Mouse (Mus musculus) forebrain, embryonic 13.5 days (tissue): ENCODE data around the gene Prdm15. TPM values are rescaled to one million over a fixed set of nuclear protein-coding genes. Genes with fewer than 3 reads are reported as not detected.

Experiments used
- ATAC-seq: fragments of 200-750 bp; cut with Nextera tagmentation; 2 replicates; pipeline ENCODE4 v1.8.0; 2017
- H3K27ac ChIP-seq: fragments of 300-500 bp; sonication (generic); 2 replicates; pipeline ENCODE4 v1.5.1; 2015; ENCODE audit warnings: inconsistent platforms, mild to moderate bottlenecking, moderate library complexity
- H3K27me3 ChIP-seq: fragments of 300-500 bp; sonication (generic); 2 replicates; pipeline ENCODE4 v1.6.1; 2015; ENCODE audit warnings: mild to moderate bottlenecking, inconsistent platforms
- H3K36me3 ChIP-seq: fragments of 300-500 bp; sonication (generic); 2 replicates; pipeline ENCODE4 v1.6.1; 2015; ENCODE audit warnings: mild to moderate bottlenecking, inconsistent platforms; ENCODE audit not compliant: poor library complexity, severe bottlenecking
- H3K4me1 ChIP-seq: fragments of 300-500 bp; sonication (generic); 2 replicates; pipeline ENCODE4 v1.6.1; 2015; ENCODE audit warnings: inconsistent platforms
- H3K4me2 ChIP-seq: fragments of 300-500 bp; sonication (generic); 2 replicates; pipeline ENCODE4 v1.6.1; 2015; ENCODE audit warnings: inconsistent platforms, mild to moderate bottlenecking, moderate library complexity
- H3K4me3 ChIP-seq: fragments of 300-500 bp; sonication (generic); 2 replicates; pipeline ENCODE4 v1.5.1; 2015; ENCODE audit warnings: mild to moderate bottlenecking, inconsistent platforms
- H3K9ac ChIP-seq: fragments of 300-500 bp; sonication (generic); 2 replicates; pipeline ENCODE4 v1.6.1; 2015; ENCODE audit warnings: mild to moderate bottlenecking, inconsistent platforms
- H3K9me3 ChIP-seq: fragments of 300-500 bp; sonication (generic); replicated peaks from 2 replicates; pipeline ENCODE4 v1.6.1; 2016; ENCODE audit warnings: inconsistent platforms
- WGBS: fragments of 180-500 bp; shearing (Covaris S2); methylation state at CpG from one replicate; pipeline ENCODE4 v1.1.7; 2015; 5-methylcytosine and 5-hydroxymethylcytosine counted together
- polyA plus RNA-seq: library from polyadenylated mRNA; unstranded; fragments of >200 nt; fragmentation: Nextera tagmentation; extraction: Ambion mirVana; gene quantifications from 2 replicates; pipeline ENCODE4 v1.2.1, GENCODE M21; 2015

Prdm15 gene
- polyA plus RNA-seq, 1 experiment from 2014 or later: 16.8 TPM

DNA sequence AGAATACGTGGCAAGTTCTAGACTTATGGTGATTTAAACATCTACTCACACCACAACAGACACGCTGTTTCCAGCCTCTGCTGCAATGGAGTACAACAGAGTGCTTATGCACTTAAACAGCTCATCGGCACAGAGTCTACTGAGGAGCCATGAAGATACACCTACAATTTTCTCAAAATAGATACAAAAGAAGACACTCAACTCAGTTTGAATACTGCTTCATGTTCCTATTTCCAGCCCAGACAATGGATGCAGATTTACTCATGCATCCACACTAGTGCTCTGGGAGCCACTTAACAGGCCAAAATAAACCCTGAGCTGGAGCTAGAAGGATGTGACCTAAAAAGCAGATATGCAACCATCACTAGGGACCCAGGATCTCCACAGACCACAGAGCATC is 42.8 kb downstream of the Prdm15 start:
- Histone ChIP-seq H3K27ac (no peak overlapping the region), H3K36me3 (peaks cover 98% of the 10 kb centered on the region), H3K9me3 (no peaks in the 10 kb centered on the region), H3K4me2 (no peak overlapping the region), H3K9ac (no peak overlapping the region), H3K4me3 (no peak overlapping the region), H3K4me1 (no peaks in the 10 kb centered on the region), H3K27me3 (no peaks in the 10 kb centered on the region)
- ATAC-seq: no peak
- WGBS: 96% methylated on average over 3 of the region's 3 CpGs

DNA sequence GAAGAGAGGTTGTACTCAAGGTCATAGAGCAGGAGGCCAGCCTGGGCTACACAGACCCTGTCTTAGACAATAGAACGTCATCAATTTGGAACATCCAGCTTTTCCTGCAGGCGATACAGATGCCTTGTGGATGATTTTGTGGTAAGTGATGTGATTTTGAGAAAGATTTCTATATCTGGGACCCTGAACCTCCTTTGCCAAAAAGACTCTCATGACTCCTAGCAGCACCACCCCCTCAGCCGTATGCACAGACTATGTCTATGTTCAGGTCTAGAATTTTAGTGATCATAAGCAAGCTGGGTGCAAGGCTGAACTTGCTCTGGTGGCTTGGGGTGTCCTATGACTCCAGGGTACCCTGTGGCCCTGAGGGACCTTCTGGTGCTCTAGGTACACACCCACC is 46.0 kb downstream of the Prdm15 start:
- 87% methylated on average over 3 of the region's 3 CpGs for WGBS
- Histone ChIP-seq H3K36me3 (peaks cover 96% of the 10 kb centered on the region), H3K9me3 (no peaks in the 10 kb centered on the region), H3K4me3 (no peak overlapping the region), H3K27ac (no peak overlapping the region), H3K4me1 (no peaks in the 10 kb centered on the region), H3K27me3 (no peaks in the 10 kb centered on the region), H3K9ac (no peak overlapping the region), H3K4me2 (no peak overlapping the region)
- no peak; the same call in 1 of the 2 replicates for ATAC-seq

DNA sequence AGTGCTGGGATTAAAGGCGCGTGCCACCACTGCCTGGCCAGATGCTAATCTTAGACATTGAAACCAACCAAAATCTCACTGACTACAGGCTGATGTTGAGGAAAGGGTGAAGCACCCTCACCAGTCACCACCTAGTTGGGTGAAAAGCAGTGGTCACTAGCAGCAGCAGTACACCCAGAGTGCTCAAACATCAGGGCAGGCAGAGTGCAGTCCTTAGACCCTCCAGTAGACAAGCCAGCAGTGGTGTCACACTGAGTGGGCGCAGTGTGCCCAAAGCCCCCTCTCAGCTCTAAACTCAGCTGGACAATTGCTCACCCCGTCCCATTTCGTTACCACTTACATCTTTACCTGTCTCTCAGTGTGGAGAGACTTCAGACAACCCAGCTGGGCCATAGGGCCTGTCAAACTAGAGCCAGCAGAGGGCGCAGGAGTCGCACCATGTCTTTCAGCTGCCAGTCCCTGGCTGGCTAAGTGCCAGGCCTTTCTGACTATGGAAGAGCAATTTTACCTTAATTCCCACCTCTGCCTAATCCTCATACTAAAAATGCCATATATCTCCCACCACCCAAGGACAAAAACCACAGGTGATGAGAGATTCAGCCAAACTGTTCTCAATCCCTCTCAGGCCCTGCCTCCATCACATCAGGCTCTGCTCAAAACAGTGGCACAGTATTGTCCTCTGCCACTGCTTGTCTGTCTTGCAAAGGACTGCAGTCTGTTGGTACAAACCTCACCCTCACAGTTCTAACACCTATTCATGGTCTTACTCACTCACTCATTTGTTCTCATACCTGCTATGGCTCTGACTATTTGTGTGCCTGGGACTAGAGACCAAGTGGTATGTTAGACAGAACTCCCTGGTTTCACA is 46.7 kb downstream of the Prdm15 start:
- ATAC-seq: peak; percentile 68
- Histone ChIP-seq H3K4me1 (no peaks in the 10 kb centered on the region), H3K27me3 (no peaks in the 10 kb centered on the region), H3K9ac (no peak overlapping the region), H3K27ac (no peak overlapping the region), H3K36me3 (peaks cover 96% of the 10 kb centered on the region), H3K9me3 (no peaks in the 10 kb centered on the region), H3K4me3 (no peak overlapping the region), H3K4me2 (no peak overlapping the region)
- 75% methylated on average over 7 of the region's 7 CpGs for WGBS

DNA sequence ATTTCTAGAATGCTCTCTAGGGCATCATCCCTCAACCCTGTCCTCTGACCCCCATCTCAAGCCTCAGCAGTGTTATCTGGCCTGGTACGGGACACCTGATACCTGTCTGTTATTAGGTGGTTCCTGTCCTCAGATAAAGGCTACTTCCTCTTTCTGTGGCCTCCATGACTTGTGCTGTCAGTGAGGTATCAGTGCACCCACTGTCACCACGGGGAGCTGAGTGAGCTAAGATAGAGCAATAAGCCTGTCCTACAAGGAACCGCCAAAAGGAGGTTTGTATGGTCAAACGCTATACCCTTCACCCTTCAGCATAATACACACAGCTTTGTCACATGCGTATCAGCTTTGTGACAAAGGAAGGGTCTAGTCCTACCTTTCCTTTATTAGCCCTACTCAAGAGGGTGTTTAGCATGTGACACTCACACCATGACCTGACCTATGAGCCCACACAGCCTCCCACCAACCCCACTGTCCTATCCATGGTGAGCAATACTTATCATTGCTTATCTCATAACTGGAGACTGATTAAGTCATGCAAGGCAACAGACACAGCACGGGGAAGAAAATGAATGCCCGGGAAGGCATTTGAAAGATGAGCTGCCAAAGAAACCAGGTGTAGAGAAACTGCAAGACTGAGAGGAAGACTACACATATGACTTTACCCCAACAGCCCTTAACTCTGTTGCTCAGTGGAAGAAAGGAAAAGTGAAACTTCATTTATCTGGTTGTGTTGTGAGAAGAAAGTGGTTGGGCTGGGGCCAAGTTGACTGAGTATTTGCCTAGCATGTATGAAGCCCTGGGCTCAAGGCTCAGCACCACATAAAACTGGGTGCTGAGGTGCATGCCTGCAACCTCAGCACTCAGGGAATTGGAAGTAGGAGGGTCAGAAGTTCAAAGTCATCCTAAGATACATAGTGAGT is 53.4 kb downstream of the Prdm15 start:
- Histone ChIP-seq H3K27ac (no peak overlapping the region), H3K4me3 (no peak overlapping the region), H3K4me1 (no peaks in the 10 kb centered on the region), H3K4me2 (no peak overlapping the region), H3K9me3 (no peaks in the 10 kb centered on the region), H3K36me3 (peaks cover 96% of the 10 kb centered on the region), H3K9ac (no peak overlapping the region), H3K27me3 (no peaks in the 10 kb centered on the region)
- 95% methylated on average over 7 of the region's 7 CpGs for WGBS
- ATAC-seq: no peak

DNA sequence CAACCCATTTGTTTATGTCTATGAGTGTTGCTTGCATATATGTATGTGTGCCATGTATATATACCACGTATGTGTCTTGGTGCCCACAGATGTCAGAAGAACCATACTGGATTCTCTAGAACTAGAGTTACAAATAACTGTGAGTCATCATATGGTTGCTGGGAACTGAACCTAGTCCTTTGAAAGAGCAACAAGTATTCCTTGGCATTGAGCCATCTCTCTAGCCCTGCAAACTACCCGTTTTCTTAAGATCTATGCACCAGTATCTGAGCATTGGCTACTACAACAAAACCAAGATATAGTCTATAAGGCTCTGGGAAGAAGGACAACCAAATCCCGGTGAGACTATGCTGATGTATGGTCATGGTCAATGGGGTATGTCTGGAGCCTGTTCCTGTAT is 54.4 kb downstream of the Prdm15 start:
- no peak overlapping the region for H3K4me2 ChIP-seq
- H3K36me3 ChIP-seq: peaks cover 97% of the 10 kb centered on the region
- 85% methylated on average over 3 of the region's 3 CpGs for WGBS

DNA sequence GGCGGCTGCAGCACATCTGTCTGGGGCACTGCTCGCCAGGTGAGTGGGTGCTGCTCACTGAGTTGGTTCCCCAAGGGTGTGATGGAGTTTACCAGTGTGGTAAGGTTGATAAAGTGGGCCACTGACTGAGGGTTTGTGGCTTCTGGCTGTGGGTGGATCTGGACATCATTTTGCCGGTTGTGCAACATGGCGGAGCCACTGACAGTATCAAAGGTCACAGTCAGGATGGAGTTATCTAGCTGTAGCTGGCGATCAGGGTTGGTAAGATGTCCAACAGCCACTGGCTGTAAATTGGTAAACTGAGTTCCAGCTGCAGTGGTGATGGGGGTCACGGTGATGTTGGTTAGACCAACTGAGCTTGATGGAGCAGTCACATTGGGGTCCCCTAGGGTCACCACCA is 57.4 kb downstream of the Prdm15 start:
- 95% methylated on average over 6 of the region's 6 CpGs for WGBS
- no peak overlapping the region for H3K4me2 ChIP-seq
- no peak overlapping the region for H3K27ac ChIP-seq
- no peak overlapping the region for H3K4me3 ChIP-seq
- H3K9me3 ChIP-seq: no peaks in the 10 kb centered on the region
- no peaks in the 10 kb centered on the region for H3K27me3 ChIP-seq
- H3K4me1 ChIP-seq: no peaks in the 10 kb centered on the region
- no peak for ATAC-seq
- H3K36me3 ChIP-seq: peaks cover 77% of the 10 kb centered on the region
- no peak overlapping the region for H3K9ac ChIP-seq

More for the DNA sequence above, 54.4 kb downstream of the Prdm15 start:
- no peak for ATAC-seq
- Histone ChIP-seq H3K4me1 (no peaks in the 10 kb centered on the region), H3K9me3 (no peaks in the 10 kb centered on the region), H3K27ac (no peak overlapping the region), H3K4me3 (no peak overlapping the region), H3K27me3 (no peaks in the 10 kb centered on the region), H3K9ac (no peak overlapping the region)

DNA sequence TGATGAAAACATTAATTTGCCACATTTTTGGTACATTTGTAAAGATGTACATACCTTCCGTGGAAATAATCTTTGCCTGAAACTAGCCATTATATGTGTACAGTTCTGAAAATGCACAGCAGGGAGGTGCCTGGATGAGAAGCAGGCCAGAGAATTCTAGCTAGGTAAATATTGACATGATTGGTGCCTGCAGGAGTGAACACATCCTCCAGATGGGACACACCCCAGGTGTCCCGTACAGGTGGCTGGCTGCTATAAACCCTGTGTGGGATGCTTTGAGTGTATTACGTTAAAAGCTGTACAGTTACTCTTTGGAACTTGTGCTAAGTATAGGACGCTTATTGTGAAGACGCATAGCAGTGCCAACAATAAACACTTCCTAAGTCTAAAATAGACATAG is 68.6 kb downstream of the Prdm15 start:
- ATAC-seq: no peak
- 92% methylated on average over 5 of the region's 5 CpGs for WGBS

DNA sequence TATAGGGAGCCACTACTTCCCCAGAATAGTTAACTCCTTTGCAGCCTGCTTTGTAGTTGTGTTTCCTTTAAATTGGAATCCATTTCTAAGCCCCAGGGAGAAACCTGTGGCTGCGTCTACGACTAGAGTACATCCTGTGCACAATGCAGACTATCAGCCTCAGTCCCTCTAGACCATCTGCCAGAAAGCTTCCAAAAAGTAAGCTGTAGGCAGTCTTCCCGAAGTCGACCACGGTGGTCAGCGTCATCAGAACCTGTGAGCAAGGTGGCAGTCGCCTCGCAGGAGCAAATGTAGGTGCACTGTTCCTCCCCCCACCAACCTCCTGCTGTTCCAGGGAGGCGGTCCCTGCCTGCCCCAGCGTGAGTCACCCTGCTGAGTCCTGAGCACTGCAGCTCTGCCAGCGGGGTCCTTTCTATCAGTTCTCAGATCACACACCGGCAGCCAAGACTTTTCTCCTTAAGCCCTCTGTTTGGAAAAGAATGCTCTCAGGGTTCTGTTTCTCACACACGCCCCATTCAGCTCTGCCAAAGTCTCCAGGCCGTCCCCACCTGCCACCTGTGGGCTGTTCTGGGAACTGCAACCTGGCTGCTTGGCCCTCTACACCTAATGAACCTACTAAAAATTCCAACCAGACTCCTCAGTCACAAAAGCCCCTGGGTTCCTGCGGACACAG is 73.2 kb downstream of the Prdm15 start:
- ATAC-seq: peak; percentile 70
- Histone ChIP-seq H3K27ac (no peak overlapping the region), H3K27me3 (no peaks in the 10 kb centered on the region), H3K4me1 (no peaks in the 10 kb centered on the region), H3K4me3 (no peak overlapping the region), H3K4me2 (peak overlapping the region; percentile 43), H3K36me3 (no peaks in the 10 kb centered on the region), H3K9ac (no peak overlapping the region), H3K9me3 (no peaks in the 10 kb centered on the region)
- 29% methylated on average over 15 of the region's 15 CpGs for WGBS

More for the DNA sequence above, 68.6 kb downstream of the Prdm15 start:
- H3K27me3 ChIP-seq: no peaks in the 10 kb centered on the region
- no peak overlapping the region for H3K4me2 ChIP-seq
- H3K4me1 ChIP-seq: no peaks in the 10 kb centered on the region
- H3K27ac ChIP-seq: no peak overlapping the region
- no peak overlapping the region for H3K9ac ChIP-seq
- no peak overlapping the region for H3K4me3 ChIP-seq
- H3K9me3 ChIP-seq: no peaks in the 10 kb centered on the region
- no peaks in the 10 kb centered on the region for H3K36me3 ChIP-seq

DNA sequence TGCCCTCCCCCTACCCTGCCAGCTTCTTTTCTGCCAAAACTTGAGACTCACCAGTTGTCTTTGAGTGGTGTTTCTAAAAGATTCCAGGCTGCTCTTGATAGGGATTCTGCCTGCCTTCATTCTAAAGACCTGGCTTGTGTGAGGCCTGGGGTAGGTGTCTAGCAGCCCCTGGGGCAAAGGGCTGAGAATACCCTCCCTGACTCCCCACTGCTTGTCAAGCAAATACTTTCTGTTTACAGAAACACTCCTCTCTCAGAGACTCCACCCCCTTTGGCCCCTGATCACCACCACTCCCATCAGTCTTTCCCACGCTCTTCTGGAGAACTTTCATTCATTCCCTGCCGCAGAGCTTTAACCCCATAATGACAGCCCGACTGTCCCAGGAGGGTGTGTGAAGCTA is 85.1 kb downstream of the Prdm15 start:
- Histone ChIP-seq H3K27me3 (peaks cover 49% of the 10 kb centered on the region), H3K36me3 (no peaks in the 10 kb centered on the region), H3K4me2 (no peak overlapping the region), H3K9me3 (no peaks in the 10 kb centered on the region), H3K4me1 (peaks cover 12% of the 10 kb centered on the region), H3K27ac (no peak overlapping the region), H3K4me3 (no peak overlapping the region), H3K9ac (no peak overlapping the region)
- no peak for ATAC-seq
- WGBS: 23% methylated on average over 3 of the region's 3 CpGs

DNA sequence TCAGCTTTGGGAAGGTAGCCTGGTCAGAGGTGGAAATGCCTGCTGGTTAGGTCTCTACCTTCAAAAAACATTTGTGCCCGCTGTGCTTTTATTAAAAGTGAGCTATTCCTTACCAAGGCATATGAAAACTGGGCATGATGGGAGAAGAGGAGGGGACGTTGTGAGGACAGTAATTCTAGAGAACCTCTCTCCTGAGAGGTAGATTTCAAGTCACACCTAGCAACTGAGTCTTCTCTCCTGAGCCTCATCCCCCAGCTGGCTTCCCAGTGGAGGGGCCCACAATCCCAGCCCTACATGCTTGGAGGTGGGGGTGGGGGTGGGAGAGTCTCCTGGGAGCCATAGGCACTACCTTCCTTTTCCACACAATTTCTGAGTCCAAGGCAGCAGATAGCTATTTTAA is 87.0 kb downstream of the Prdm15 start:
- H3K4me3 ChIP-seq: no peak overlapping the region
- no peak overlapping the region for H3K27ac ChIP-seq
- no peaks in the 10 kb centered on the region for H3K9me3 ChIP-seq
- WGBS: 66% methylated on average over 2 of the region's 2 CpGs
- H3K36me3 ChIP-seq: no peaks in the 10 kb centered on the region
- peaks cover 58% of the 10 kb centered on the region for H3K27me3 ChIP-seq
- no peak overlapping the region for H3K9ac ChIP-seq
- no peak for ATAC-seq
- H3K4me2 ChIP-seq: no peak overlapping the region
- peaks cover 12% of the 10 kb centered on the region for H3K4me1 ChIP-seq

DNA sequence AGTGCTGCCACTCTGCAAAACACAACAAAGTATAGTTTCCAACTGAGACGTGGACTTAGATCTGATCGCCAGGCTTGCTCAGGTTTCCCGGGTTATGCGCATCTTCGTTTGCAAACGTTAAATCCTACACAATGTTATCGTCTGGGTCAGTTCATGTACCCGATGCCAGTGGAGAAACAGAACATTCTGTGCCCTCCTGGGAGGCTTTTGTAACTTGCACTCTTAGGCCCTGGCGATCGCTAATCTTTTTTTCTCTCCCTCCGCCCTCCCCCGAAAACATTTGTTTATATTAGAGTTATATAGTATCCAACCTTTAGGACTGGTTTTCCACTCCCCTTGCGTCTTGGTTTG is 87.7 kb downstream of the Prdm15 start:
- WGBS: 8% methylated on average over 13 of the region's 13 CpGs
- Histone ChIP-seq H3K9me3 (no peaks in the 10 kb centered on the region), H3K4me3 (peak overlapping the region; percentile 48), H3K9ac (no peak overlapping the region), H3K4me2 (peak overlapping the region; percentile 82), H3K27me3 (peaks cover 58% of the 10 kb centered on the region), H3K4me1 (peaks cover 12% of the 10 kb centered on the region), H3K36me3 (no peaks in the 10 kb centered on the region), H3K27ac (no peak overlapping the region)
- ATAC-seq: no peak
